Mouse (Mus musculus) retina, embryonic 14.5 days (tissue): ENCODE data around the gene Zcchc12.

Experiments
- DNase-seq: peaks from one replicate; pipeline ENCODE4 v3.0.0-alpha.2; 2015; ENCODE audit warnings: low spot score

Zcchc12 gene

DNA sequence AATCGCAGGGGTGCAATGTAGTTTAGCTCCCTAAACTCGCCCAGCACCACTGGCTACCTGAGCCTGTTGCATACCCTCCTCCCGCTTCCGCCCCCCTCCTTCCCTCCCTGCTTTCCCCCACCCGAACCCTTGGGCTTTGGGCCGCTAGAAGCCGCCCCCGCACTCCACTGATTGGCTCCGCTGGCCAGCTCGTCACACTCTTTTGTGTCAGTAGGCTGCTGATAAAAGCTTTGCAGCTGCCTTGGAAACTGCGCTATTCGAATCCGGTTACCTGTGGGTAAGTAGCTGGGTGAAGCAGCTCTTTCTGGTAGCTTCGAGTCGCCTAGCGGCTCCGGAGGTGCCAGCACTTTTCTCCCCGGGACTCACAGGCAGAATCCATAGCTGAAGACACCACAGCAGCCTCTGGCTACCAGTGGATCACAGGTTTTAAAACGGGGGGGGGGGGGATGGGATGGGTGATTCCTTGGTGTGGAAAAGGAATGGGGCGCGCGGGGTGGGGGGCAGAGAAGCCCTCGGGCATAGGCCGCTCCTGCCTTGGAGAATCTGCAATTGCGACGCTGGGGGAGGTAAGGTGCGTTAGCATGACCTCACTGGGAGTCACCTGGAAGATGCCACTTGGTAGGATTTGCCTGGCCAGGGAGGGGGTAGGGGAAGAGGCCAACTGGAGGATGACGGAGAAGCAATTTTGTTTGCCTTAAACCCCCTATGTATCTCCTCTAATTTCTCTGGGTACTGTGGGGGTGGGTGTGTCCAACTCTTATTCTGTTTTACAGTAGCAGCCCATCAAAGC is at the start of gene Zcchc12:
Gene Zcchc12, plus strand, starts transcription at position 169 of the 790 bp plus-strand sequence.
- DNase-seq, result peak; percentile 34

DNA sequence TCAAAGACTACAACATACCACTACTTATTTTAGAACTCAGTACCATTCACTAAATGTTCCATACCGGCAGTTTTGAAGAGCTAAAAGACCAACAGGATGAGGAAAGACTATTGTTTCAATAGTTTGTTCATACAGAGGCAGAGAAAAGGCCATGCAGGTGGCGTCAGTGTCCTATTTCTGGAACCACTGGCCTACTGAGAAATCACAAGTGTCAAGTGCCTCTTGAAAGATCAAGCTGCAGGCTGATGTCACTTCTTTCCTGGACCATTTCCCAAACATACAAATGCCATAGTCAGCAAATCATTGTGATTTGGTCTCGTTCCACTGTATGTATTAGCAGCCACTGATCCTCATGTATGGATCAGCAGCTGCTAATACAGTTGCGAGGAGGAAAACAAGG is 49.0 kb upstream of the Zcchc12 start:
- DNase-seq, result no peak

DNA sequence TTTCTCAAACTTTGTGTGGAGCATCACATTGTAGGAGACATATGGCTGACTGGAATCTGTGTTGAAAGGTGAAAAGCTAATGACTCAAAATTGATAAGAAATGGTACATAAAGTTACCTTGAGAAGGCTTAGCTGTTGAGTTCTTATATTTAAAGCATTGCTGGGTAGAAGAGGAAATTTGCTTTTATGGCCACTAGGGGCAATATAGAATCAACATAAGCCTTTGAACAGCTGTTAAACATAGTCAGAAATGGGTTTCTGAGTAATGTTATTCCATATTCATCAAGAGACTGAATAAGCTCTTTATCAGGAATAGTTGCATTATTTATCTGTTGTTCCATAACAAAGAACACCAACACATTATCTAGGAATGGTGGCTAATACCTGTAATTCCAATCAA is 45.6 kb upstream of the Zcchc12 start:
- DNase-seq, result peak; percentile 2

DNA sequence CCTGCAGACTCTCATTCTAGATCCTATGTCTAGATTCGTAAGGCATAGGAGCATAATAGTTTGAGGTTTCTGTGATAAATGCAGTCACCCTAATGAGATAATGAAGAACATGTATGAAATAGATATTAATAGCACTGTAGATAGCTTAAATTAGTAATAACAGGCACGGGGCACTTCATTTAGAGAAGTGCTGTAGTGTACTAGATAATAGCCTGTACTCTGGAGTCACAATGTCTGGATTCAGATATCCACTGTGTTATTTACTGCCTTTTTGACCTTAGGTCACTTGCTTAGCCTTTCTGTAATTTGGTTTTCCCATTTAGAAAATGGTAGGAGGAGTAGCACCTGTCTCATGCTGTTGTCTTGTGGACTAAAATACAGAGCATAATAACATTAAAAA is 39.0 kb upstream of the Zcchc12 start:
- no peak for DNase-seq

DNA sequence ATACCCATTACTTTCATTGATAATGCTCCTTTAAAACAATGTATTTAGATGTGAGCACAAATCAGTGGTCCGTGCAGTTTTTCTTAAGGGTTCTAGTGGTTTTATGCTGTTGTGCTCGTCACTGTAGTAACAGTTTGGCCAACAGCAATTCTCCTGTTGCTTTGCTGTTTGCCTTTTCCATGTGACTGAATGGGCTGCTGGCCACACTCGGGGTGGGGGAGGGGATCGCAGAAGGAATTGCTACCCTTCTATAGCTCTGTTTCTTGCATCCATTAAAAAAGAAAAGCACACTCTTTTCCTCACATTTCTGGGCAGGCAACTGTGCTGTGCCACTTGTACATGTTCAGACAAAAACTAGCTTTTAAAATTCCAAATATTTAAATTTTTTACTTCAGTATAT is 34.1 kb upstream of the Zcchc12 start:
- DNase-seq, result no peak

DNA sequence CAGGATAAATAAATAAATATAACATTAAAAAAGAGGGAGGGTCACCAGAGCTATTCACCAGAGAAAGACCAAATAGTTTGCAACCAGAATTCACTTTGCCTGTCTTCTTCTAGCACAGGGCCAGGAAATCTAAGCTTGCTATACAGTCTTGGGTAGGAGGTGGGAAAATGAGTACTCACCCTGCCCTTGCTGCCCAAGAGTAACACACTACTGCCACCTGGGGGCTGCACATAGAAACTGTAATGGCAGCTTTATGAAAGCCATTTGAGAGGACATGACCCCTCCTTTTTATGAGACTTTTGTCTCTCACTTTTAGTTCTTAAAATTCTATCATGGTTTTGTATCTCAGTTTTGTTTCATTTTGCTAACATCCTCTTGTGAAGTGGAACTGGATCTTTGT is 12.1 kb upstream of the Zcchc12 start:
- DNase-seq, result peak; percentile 57

DNA sequence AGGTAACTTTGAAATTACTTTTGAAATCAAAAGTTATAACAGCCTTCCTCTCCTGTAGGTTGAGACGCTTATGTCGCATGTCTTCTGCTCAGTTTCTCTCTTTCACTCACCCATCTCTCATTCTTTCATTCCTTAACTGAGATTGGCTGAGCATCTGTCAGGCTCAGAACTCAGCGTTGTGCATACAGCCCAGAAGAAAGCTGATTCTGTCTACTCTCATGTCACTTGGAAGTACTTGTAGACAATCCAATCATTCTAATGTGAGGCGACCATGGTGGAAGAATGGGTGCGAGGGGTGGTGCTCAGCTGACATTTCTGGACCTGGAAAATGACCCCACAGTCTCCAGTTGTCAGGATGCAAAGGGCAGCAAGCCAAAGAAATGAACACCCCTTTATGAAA is 9.7 kb upstream of the Zcchc12 start:
- no peak for DNase-seq

DNA sequence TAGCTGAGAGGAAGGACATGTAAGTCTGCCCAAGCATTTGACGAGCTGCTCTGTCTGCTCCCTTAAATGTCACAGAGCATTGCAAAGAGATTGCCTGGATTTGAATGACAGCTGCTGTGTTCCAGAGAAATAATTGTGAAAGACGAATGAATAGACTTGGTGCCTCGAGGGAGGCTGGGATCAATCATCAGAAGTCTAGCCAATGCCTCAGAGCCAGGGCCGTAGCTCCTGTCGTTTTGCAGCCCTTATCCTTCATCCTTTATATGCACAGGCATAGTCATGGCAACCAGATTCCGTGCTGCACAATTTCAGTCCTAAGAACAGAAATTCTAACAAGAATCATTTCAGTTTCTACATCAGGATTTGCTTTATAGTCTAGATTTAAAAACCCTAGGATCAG is 9.3 kb upstream of the Zcchc12 start:
- DNase-seq, result no peak

DNA sequence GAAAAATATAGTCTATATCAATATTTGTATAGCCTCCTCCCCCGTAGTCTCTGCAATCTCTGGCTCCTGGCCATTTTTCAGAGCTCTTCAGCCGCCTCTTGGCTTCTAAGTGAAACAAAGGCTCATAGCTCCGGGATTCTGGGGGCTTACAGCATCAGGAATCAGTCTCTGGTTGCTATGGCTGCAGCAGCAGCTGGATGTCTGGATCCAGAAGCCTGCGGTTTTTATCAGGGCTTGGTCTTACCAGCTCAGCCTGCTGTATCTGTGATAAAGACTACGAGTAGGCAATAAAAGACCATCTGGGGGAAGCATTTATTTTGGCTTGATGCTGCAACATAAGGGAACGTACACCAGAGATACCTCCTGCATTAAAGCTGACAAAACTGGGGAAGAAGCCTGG is 1.8 kb upstream of the Zcchc12 start:
- no peak for DNase-seq

DNA sequence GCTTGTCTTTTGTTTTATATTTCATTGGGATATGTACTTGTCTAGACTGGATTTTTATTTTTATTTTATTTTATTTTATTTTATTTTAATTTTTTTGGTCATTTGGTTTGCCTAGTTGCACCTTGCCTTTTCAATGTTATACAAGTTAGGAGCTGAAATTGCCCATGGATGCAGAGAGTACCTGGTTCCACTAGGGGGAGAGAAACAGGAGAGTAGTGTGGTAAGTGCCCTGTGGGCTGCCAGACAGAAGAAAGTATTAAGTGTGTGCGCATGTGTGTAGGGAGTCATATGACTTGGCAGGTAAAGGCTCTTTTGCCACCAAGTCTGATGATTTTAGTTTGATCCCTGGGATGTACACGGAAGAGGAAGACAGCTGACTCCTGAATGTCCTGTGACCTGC is 13.8 kb downstream of the Zcchc12 start:
- no peak for DNase-seq

DNA sequence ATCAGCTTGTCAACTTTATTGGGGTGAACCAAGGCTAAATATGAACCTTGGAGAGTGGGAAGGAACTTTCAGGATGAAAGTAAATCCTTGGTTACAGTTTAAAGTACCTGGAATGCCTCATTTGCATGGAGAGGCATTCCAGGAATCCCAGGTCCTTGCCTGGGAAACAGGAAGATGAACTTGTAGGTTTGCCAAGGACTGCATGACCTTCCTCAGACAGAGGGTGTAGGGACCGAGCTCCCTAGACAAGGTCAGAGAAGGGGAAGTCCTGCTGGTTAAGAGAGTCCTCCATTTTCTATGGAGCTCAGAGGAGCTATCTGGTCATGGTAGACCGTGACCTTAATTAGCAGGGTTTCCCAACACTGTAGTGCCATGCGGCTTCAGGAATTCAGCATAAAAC is 15.5 kb downstream of the Zcchc12 start:
- DNase-seq, result no peak

DNA sequence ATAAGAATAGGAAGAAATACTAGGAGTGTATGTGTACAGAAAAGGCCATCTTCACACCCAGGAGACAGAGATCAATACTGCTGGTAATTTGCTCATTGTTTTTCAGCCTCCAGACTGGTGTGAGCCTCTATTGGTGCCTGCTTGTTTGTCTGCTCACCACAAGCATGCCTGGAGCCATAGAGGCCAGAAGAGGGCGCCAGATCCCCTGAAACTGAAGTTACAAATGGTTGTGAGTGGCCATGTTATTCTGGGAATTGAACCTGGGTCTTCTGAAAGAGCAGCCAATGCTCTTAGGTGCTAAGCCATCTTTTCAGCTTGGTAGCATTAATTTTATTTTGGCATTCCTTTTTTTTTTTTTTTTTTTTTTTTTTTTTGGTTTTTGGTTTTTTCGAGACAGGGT is 25.7 kb downstream of the Zcchc12 start:
- no peak for DNase-seq

DNA sequence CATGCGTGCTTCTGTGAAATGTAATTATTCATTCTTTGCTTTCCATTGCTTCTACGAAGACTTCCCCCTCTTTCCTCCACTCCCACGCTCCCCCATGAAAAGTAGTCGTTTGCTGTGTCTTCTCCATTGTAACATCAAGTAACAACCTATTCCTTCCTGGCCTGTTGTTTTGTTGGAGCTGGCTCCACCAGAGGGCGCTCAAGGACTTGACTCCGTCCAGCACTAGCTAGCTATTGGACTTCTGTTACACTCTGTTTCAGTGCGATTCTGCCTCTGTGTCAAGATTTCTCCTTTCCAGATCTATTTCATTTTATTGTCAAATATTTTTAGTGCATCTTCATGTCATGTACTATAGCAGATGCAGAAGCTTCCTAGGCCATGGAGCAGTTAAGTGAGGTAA is 30.1 kb downstream of the Zcchc12 start:
- peak; percentile 84 for DNase-seq

DNA sequence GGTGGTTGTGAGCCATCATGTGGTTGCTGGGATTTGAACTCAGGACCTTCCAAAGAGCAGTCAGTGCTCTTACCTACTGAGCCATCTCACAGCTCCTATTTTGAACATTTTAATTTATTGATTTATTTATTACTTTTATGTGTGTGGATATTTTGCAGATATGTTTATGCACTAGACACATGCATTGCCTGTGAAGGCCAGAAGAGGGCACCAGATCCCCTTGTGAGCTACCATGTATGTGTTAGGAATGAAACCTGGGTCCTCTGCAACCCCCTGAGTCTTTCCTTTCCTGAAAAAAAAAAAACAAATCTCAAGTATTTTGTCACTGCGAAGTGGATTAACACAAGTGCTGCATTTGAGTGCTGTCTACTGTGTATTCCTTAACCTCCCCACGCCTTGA is 30.9 kb downstream of the Zcchc12 start:
- peak; percentile 59 for DNase-seq

DNA sequence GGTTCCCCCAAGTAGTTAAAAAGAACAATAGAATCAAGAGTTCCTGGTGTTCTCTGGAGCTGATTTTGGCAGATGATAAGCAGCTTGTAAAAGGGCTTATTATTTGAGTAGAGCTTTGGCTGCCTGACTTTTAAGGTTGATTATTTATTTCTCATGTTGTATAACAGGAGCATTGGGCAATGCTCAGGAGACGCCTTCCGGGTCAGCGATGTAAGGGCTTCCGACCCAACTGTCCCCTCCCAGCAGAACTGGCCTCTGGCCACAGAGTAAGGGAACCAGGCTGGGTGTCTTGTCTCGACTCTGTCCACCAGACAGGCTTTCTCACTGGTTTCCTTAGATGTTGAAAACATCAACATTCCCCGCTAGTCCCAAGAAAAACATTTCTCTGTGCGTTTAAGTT is 33.2 kb downstream of the Zcchc12 start:
- no peak for DNase-seq

DNA sequence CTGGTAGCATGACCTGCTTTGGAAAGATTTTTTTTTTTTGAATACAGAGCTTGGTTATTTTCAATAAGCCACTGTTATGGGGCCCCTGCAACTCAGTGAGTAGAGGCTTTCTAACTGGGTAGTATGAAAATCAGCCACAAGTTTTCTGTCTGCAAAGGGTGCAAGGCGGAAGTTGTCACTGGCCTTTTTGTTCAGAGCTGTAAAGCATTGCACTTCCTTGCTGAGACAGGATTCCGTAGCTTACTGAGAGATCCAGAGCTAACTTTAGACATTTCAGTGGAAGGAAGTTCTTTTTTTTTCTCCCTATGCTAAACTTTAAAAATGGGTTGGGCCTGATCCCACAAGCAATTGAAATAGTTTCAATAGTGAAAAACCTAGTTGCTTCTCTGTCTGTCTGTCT is 33.6 kb downstream of the Zcchc12 start:
- DNase-seq, result no peak

DNA sequence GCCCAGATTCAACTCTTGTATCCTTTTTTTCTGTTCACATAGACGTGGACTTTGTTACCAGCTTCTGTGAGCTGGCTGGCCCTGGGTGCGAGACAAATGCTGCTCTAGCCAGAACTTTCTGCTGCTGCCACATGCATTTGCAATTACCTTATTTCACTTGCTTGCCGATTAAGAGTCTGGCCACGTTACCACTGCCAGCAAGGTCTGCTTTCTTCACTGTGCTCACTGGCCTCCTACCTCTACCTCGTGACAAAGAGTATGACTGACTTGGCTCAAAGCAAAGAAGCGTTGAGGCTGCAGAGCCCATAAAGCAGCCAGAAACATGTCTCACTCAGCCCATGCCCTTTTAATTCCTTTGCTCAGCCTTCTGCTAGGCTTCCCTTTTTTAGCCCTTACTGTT is 39.9 kb downstream of the Zcchc12 start:
- no peak for DNase-seq
